Mouse (Mus musculus) frontal cortex, postnatal 36 days (tissue): ENCODE data around the gene H2al2a.
"Not testable (repeated sequence)": the region's sequence is repeated elsewhere in the genome, so short reads cannot be mapped to it uniquely, and the experiment has no call there.

Experiments used
- DNase-seq, 2 experiments: peaks; one replicate each; pipeline ENCODE4 v3.0.0; 2022; ENCODE audit warnings: low spot score in 2 of 2

Gene H2al2a

DNA sequence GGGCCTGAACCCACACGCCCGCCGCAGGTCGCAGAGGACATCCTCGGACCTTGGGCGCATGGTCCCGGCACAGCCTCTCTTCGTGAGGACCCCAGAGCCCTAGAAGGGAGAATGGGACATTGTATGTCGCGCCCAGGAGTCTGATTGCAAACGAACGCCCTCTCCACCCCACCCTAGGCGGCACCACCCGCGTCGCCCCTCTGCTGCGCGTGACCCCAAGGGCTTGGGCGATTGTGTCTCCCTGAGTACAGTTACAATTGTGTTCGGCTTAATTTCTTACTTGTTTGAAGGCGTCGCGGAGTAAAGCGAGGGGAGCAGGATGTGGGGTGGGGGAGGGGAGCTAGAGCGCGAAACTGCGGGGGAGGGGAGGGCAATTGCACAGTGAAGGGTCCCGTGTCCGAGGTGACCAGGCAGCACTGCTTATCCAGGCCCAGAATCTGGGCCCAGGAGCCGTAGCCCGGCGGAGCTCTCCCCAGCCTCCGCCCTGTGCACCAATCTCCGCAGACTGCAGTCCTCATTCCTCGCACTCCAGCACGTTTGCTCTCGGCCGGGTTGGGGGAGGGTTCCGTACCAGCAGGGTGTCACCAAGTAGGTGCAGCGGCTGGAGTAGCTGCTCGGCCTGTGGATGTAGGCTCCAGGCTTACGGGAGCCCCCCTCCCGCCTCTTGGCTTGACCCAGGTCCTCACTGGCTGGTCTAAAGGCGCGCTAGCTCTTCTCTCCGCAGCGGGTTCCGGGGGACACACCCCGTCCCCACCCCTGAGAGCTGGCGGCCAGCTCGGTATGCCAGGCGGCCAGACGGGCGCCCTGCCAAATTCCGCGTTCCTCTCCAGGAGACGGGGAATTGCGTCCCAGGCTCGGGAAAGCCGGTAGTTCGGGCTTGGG is 31.6 kb upstream of the H2al2a start:
- peak; percentile 82 to 85 for DNase-seq

GRCm38 (mm10) chr2:18027448-18028139 is 30.8 kb upstream of the H2al2a start:
- peak; percentile 92 to 95 for DNase-seq

DNA sequence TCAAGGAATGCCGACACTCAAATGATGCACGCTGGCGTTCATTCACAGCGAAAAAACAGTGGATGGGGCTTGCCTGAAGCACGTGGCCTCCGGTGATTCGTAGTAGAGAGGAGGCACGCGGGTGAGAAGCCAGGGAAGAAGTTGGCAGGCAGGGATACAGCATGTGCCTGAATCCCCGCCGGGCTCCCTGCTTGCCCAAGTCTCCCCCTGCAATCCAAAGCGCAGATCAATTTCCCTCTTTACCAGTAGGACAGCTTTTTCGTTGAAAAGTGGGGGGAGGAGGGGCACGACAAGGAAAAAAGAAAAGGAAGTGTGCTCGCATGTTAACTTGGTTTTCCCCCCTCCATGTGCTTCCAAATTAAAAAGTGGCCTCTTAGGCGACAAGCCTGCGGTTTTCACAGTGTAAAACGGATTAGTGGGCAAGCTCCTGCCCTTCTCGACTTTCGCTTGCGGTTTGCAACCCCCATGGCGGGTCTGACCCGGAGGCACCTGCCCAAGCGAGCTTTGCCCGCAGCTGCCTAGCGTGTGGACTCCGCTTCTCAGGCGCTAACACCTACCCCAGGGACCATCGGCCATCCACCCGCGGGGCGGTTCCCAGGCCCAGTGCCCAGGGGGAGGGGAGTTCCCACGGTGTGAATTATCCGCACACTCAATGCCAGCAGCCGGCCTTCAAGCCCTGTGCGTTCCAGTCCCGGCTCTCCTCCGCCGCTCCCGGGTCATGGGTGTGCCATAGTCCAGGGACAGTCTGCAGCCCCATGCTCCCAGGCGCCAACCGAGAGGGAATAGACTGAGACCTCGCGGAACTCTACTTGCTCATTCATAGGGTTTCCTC is 29.6 kb upstream of the H2al2a start:
- DNase-seq, result peak; percentile 51 to 55

GRCm38 (mm10) chr2:18025781-18026115 is 29.0 kb upstream of the H2al2a start:
- no peak for DNase-seq

GRCm38 (mm10) chr2:18025116-18025515 is 28.4 kb upstream of the H2al2a start:
- DNase-seq, result no peak

DNA sequence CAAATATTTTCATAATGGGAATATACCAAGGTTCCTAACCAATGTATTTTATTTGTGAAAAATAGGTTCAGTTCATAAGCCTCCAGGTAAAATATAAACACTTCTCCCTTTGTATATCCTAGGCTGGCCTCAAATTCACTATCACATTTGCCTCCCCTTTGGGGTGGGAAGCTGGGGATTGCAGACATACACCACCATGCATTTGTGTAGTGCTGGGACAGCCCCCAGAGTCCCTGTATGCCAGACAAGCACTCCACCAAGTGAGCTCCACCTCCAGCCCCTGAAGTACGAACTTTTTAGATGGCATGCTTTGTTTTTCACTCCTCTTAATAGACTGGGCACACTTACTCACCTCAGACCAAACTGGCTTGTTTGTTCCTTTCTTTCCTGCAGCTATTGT is 26.1 kb upstream of the H2al2a start:
- DNase-seq, result no peak

DNA sequence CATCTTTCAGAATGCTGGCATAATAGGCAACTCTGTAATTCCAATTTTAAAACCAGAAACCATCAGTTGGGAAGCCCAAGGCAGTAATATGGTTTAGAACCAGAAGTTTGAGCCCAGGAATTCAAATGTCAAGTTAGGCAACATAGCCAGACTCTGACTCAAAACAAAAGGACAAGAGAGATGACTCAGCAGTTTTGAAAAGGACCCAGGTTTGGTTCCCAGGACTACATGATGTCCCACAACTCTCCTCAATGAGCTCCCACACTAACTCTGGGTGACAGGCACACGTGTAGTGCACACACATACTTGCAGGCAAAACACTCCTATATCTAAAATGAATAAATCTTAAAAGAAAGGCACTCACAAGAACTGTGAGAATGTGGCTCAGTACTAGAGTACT is 22.4 kb upstream of the H2al2a start:
- DNase-seq, result no peak

DNA sequence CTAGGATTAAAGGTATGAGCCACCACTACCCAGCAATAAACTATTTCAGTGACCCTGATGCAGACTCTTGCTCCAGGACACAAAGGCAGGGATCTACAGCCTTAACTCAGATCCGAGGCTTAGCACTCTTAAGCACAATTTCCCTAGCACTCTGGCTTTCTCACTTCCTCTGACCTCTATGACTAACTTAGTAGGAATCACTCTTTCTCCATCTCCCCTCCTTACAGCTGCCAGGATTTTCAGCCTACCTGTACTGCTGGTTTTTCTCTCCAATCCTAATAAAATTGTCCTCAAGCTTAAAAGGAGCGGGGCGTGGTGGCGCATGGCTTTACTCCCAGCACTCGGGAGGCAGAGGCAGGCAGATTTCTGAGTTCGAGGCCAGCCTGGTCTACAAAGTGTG is 20.6 kb upstream of the H2al2a start:
- no peak for DNase-seq

DNA sequence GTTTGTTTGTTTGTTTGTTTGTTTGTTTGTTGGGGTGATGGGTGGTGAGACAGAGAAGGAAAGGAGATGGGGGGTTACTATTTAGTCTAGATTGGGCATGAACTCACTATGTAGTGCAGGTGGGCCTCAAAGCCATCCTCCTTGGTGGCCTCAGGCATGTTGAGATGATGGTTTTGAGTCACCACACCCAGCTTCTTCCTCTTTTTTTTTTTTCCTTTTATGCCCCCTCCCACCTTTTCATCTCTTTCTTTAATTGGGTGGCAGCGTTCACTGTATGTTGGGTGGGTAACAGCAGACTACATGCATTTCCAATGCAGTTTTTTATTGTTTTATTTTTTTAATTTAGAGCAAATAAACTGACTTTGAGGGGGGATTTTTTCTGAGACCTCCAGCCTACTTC is 19.9 kb upstream of the H2al2a start:
- DNase-seq, result no peak

DNA sequence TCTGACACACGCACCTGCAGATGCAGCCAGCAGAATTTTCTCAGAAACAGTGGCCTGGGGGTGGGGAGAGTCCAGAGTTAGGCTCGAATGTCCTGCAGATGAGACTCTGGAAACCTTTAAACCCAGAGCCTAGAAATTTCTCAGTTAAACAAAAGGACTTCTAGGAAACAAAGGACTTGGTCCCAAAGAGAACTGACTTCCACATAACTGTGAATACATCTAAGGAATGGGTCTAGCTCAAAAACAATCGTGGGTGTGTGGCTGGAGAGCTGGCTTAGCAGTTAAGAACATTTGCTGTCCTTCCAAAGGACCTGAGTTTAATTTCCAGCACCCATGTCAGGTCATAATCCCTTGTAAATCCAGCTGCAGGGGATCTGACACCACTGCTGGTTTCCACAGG is 18.8 kb upstream of the H2al2a start:
- DNase-seq, result no peak

DNA sequence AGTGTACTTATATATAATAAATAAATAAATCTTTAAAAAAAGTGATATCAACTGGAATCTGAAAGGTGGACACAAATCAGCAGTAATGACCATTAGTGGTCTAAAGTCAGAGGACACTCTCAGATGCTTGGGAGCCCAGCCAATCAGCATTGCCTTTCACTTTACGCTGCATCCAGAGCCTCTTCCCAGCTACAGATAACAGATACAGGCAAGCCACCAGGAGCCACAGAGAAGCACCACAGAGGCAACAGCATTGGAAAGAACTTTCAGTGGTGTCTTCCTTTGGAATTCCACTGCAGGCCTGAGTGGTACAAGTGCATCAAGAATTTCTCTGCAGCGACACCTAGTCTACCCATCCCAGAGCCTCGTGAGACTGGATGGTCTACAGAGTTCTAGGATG is 16.1 kb upstream of the H2al2a start:
- no peak for DNase-seq

DNA sequence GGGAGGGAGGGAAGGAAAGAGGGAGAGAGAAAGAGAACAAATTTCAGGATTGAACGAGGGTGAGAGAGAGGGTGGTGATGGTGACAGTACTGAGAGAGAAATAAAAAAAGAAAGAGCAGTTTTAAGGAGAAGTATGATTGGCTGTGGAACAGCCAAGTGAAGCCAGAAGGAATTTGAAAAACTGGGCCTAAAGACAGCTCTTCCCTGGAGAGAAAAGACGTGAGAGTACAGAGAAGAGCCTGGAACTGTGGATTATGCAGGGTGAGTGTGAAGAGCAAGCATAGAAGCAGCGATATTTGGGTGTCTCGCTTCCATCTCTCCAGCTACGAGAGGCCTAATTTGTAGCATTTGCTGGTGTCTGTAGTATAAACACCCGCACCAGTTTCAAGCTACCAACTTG is 14.5 kb upstream of the H2al2a start:
- peak in 1 of 2 experiments; percentile 9 for DNase-seq

DNA sequence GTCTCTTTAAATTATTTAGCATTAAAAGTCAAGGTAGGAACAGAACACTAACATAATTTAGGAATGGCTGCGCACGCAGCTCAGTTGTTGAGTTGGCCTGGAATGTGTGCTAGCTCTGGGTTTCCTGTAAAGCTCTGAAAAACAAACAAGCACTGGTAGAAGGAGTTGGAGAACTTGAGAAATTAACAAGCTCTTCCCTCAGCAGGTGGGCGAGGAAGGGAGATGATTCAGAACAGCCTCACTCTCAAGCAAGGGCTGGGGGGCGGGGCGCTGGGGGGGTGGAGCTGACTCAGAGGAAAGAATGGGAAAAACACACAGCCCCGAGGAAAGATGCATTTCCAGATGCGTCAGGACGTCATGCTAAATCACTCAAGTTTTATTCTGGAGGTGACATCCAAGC is 8.4 kb upstream of the H2al2a start:
- peak; percentile 3 to 23 for DNase-seq

GRCm38 (mm10) chr2:18004286-18004685 is 7.5 kb upstream of the H2al2a start:
- DNase-seq, result no peak

GRCm38 (mm10) chr2:18002306-18002705 is 5.5 kb upstream of the H2al2a start:
- no peak for DNase-seq

GRCm38 (mm10) chr2:17989562-17989961 is 7.2 kb downstream of the H2al2a start:
- DNase-seq, result no peak

- no peak for DNase-seq
Measured at GRCm38 (mm10) chr2:17989115-17989514, 7.6 kb downstream of the H2al2a start.

GRCm38 (mm10) chr2:17986694-17987093 is 10.1 kb downstream of the H2al2a start:
- no peak for DNase-seq

DNA sequence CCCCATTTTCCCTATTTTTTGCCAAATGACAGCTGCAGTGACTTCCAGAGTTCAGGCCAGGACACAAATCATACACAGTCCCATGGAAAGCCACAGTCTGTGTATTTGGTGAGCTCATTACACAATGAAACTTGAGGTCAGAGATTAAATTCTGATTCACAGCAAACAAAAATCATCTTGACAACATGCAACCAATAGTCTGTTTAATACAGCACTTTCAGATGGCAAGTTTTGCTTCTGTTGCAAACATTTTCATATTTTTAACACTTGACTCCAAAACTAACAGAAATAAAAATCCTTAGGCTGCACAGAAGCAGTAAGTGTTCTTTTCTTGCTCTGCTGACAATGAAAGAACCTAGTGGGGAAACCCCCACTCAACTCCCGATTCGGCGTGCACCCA is 12.0 kb downstream of the H2al2a start:
- no peak for DNase-seq

DNA sequence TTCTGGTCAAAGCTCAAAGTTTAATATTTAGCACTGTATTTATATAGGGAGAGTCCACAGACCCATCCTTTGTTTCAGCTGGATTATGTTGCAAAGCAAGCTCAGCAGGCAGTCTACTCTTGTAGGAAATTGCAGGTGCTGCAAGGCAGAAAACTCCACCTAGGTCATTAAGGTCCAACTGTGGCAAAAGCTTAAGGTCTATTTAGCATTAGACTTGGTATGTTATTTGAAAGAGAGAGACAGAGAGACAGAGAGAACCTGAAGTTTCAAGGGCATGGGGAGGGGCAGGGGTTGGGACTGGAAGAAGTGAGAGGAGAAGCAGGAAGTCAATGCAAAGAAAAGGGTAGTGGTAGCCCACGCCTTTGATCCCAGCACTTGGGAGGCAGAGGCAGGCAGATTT is 14.0 kb downstream of the H2al2a start:
- DNase-seq, result no peak

DNA sequence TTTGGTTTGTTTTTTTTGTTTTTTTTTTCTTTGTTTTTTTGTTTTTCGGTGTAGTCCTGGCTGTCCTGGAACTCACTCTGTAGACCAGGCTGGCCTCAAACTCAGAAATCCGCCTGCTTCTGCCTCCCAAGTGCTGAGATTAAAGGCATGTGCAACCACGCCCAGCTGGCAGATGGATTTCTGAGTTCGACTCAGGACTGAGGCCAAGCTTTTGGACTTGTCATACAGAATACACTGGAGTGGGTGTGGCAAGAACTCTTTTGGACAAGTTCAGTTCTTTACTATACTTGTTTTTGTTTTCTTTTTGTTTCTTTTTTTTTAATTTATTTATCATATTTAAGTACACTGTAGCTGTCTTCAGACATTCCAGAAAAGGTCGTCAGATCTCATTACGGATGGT is 18.1 kb downstream of the H2al2a start:
- DNase-seq, result no peak

DNA sequence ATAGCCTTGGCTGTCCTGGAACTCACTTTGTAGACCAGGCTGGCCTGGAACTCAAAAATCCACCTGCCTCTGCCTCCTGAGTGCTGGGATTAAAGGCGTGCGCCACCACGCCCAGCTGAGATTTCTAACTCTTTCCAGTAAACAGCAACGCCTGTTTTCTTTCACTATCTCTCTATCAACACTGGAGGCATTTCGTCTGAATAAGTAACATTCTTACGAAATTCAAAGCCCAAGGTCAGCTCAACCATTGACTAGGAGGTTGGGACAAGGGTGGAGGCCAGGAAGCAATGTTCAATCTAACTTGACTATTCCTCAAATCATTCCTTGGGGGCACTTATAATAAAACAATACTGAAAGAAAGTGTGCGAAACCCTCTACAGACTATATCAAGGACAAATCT is 18.5 kb downstream of the H2al2a start:
- DNase-seq, result not testable (repeated sequence)
